Mouse (Mus musculus): ENCODE data around the gene Cyfip1. TPM values are rescaled to one million over a fixed set of nuclear protein-coding genes. Genes with fewer than 3 reads are reported as not detected.

Cyfip1 gene
- polyA plus RNA-seq, 1 experiment, result 47.9 TPM

- Histone ChIP-seq H3K27me3 (ENCODE audit: control insufficient read depth, insufficient read depth, insufficient read length) (no peaks in the 10 kb centered on the region), H3K79me3 (ENCODE audit: low read depth) (peaks cover 62% of the 10 kb centered on the region), H3K79me2 (ENCODE audit: control insufficient read depth, insufficient read depth) (peaks cover 100% of the 10 kb centered on the region), H3K4me3 (ENCODE audit: insufficient read depth, poor library complexity, severe bottlenecking) (no peak overlapping the region), H3K36me3 (ENCODE audit: control insufficient read depth, insufficient read depth) (peaks cover 3% of the 10 kb centered on the region), H3ac (ENCODE audit: control insufficient read depth, insufficient read length, low read depth) (no peak overlapping the region)
- TF ChIP-seq CEBPB (IDR thresholded peaks at IDR 0.05; ENCODE audit: low read depth), result no peak
- no peak for TF ChIP-seq FOSL1 (IDR thresholded peaks at IDR 0.05; ENCODE audit: insufficient read depth, low read length, poor library complexity, severe bottlenecking)
- no peak for TF ChIP-seq MYOD1 (IDR thresholded peaks at IDR 0.05; ENCODE audit: control insufficient read depth, insufficient read length, low read depth)
- TF ChIP-seq USF1 (IDR thresholded peaks at IDR 0.05; ENCODE audit: low read depth), result no peak
- TF ChIP-seq MAX (IDR thresholded peaks at IDR 0.05), result no peak
- TF ChIP-seq CTCF (IDR thresholded peaks at IDR 0.05; ENCODE audit: control insufficient read depth, insufficient read depth, insufficient read length), result no peak
- TF ChIP-seq MYOG (IDR thresholded peaks at IDR 0.05; ENCODE audit: control insufficient read depth, extremely low read depth, insufficient read length), result no peak
These were observed 19.6 kb downstream of the Cyfip1 start for GRCm38 (mm10) chr7:55861175-55861574.

GRCm38 (mm10) chr7:55865044-55865443 lies 23.5 kb downstream of the Cyfip1 start:
- Histone ChIP-seq H3K36me3 (ENCODE audit: control insufficient read depth, insufficient read depth) (peaks cover 3% of the 10 kb centered on the region), H3K79me2 (ENCODE audit: control insufficient read depth, insufficient read depth) (peaks cover 100% of the 10 kb centered on the region), H3K27me3 (ENCODE audit: control insufficient read depth, insufficient read depth, insufficient read length) (no peaks in the 10 kb centered on the region), H3K79me3 (ENCODE audit: low read depth) (peaks cover 66% of the 10 kb centered on the region), H3ac (ENCODE audit: control insufficient read depth, insufficient read length, low read depth) (no peak overlapping the region), H3K4me3 (ENCODE audit: insufficient read depth, poor library complexity, severe bottlenecking) (no peak overlapping the region)
- TF ChIP-seq MYOD1 (IDR thresholded peaks at IDR 0.05; ENCODE audit: control insufficient read depth, insufficient read length, low read depth), result peak; percentile 35
- no peak for TF ChIP-seq FOSL1 (IDR thresholded peaks at IDR 0.05; ENCODE audit: insufficient read depth, low read length, poor library complexity, severe bottlenecking)

- H3K36me3 ChIP-seq (ENCODE audit: control insufficient read depth, insufficient read depth), result peaks cover 3% of the 10 kb centered on the region
- peaks cover 100% of the 10 kb centered on the region for H3K79me2 ChIP-seq (ENCODE audit: control insufficient read depth, insufficient read depth)
- H3K79me3 ChIP-seq (ENCODE audit: low read depth), result peaks cover 62% of the 10 kb centered on the region
- no peak overlapping the region for H3K4me3 ChIP-seq (ENCODE audit: insufficient read depth, poor library complexity, severe bottlenecking)
- no peaks in the 10 kb centered on the region for H3K27me3 ChIP-seq (ENCODE audit: control insufficient read depth, insufficient read depth, insufficient read length)
- no peak overlapping the region for H3ac ChIP-seq (ENCODE audit: control insufficient read depth, insufficient read length, low read depth)
- TF ChIP-seq CEBPB (IDR thresholded peaks at IDR 0.05; ENCODE audit: low read depth) (no peak), MYOD1 (IDR thresholded peaks at IDR 0.05; ENCODE audit: control insufficient read depth, insufficient read length, low read depth) (no peak), CTCF (IDR thresholded peaks at IDR 0.05; ENCODE audit: control insufficient read depth, insufficient read depth, insufficient read length) (no peak), FOSL1 (IDR thresholded peaks at IDR 0.05; ENCODE audit: insufficient read depth, low read length, poor library complexity, severe bottlenecking) (no peak), MAX (IDR thresholded peaks at IDR 0.05) (no peak), USF1 (IDR thresholded peaks at IDR 0.05; ENCODE audit: low read depth) (no peak), MYOG (IDR thresholded peaks at IDR 0.05; ENCODE audit: control insufficient read depth, extremely low read depth, insufficient read length) (no peak)
These were observed 24.3 kb downstream of the Cyfip1 start for GRCm38 (mm10) chr7:55865750-55866416.

- Histone ChIP-seq H3K79me2 (ENCODE audit: control insufficient read depth, insufficient read depth) (peaks cover 77% of the 10 kb centered on the region), H3K27me3 (ENCODE audit: control insufficient read depth, insufficient read depth, insufficient read length) (no peaks in the 10 kb centered on the region), H3K79me3 (ENCODE audit: low read depth) (peaks cover 47% of the 10 kb centered on the region), H3K4me3 (ENCODE audit: insufficient read depth, poor library complexity, severe bottlenecking) (no peak overlapping the region), H3K36me3 (ENCODE audit: control insufficient read depth, insufficient read depth) (peaks cover 3% of the 10 kb centered on the region), H3ac (ENCODE audit: control insufficient read depth, insufficient read length, low read depth) (no peak overlapping the region)
- TF ChIP-seq MYOD1 (IDR thresholded peaks at IDR 0.05; ENCODE audit: control insufficient read depth, insufficient read length, low read depth) (no peak), MYOG (IDR thresholded peaks at IDR 0.05; ENCODE audit: control insufficient read depth, extremely low read depth, insufficient read length) (no peak), FOSL1 (IDR thresholded peaks at IDR 0.05; ENCODE audit: insufficient read depth, low read length, poor library complexity, severe bottlenecking) (no peak), CTCF (IDR thresholded peaks at IDR 0.05; ENCODE audit: control insufficient read depth, insufficient read depth, insufficient read length) (no peak), USF1 (IDR thresholded peaks at IDR 0.05; ENCODE audit: low read depth) (no peak), CEBPB (IDR thresholded peaks at IDR 0.05; ENCODE audit: low read depth) (no peak), MAX (IDR thresholded peaks at IDR 0.05) (no peak)
These were observed 26.7 kb downstream of the Cyfip1 start for GRCm38 (mm10) chr7:55868247-55868646.

- Histone ChIP-seq H3K36me3 (ENCODE audit: control insufficient read depth, insufficient read depth) (no peaks in the 10 kb centered on the region), H3ac (ENCODE audit: control insufficient read depth, insufficient read length, low read depth) (no peak overlapping the region), H3K79me2 (ENCODE audit: control insufficient read depth, insufficient read depth) (peaks cover 68% of the 10 kb centered on the region), H3K27me3 (ENCODE audit: control insufficient read depth, insufficient read depth, insufficient read length) (no peaks in the 10 kb centered on the region), H3K79me3 (ENCODE audit: low read depth) (peaks cover 41% of the 10 kb centered on the region), H3K4me3 (ENCODE audit: insufficient read depth, poor library complexity, severe bottlenecking) (no peak overlapping the region)
- TF ChIP-seq CEBPB (IDR thresholded peaks at IDR 0.05; ENCODE audit: low read depth) (no peak), FOSL1 (IDR thresholded peaks at IDR 0.05; ENCODE audit: insufficient read depth, low read length, poor library complexity, severe bottlenecking) (no peak), MYOG (IDR thresholded peaks at IDR 0.05; ENCODE audit: control insufficient read depth, extremely low read depth, insufficient read length) (no peak), MYOD1 (IDR thresholded peaks at IDR 0.05; ENCODE audit: control insufficient read depth, insufficient read length, low read depth) (no peak), CTCF (IDR thresholded peaks at IDR 0.05; ENCODE audit: control insufficient read depth, insufficient read depth, insufficient read length) (no peak), MAX (IDR thresholded peaks at IDR 0.05) (no peak), USF1 (IDR thresholded peaks at IDR 0.05; ENCODE audit: low read depth) (no peak)
These were observed 27.7 kb downstream of the Cyfip1 start for GRCm38 (mm10) chr7:55869220-55869619.

Measured in C2C12 (cell line).